Mouse (Mus musculus) erythroblast, embryonic 14.5 days (primary cell): Measurements from ENCODE around the gene Ttll9.

Experiments
- GATA1 ChIP-seq: IDR thresholded peaks from 2 replicates; pipeline ENCODE4 v1.6.1; 2012; ENCODE audit warnings: low read length, inconsistent platforms, mixed read lengths
- TAL1 ChIP-seq: IDR thresholded peaks from 3 replicates; pipeline ENCODE4 v1.6.1; 2012; ENCODE audit warnings: low read length, inconsistent platforms, mixed read lengths

DNA sequence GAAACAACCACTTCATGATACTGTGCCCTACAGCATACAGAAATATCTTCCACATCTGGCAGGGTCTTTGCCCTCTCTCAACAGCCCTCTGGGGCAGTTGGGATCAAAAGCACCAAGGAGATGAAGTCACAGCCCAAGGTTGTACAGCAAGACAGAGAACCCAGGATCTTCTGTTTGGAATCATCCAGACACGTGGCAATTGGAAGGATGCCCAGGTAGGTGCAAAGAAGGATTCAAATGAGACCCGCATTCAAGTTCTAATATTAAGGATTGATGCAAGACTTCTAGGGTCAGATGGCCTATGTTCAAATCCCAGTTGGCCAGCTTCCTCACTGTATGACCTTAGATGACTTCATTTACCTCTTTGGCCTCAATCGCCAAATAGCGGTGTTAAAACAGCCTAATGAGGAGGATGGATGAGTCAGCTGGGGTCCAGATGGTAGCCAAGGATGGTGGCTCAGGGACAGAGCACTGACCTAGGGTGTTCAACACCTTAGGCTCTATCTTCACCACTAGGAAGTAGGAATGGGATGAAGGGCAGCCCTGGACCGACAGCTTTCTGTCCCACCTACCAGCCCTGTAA lies 13.8 kb upstream of the Ttll9 start:
- TF ChIP-seq GATA1 = no peak
- no peak for TF ChIP-seq TAL1
